Mouse (Mus musculus) erythroblast, adult 5-6 weeks (primary cell): ENCODE results near the gene Gm12695. TPM values are rescaled to one million over a fixed set of nuclear protein-coding genes. Genes with fewer than 3 reads are reported as not detected.

Experiments used
- ATAC-seq: replicated peaks from 2 replicates; pipeline ENCODE4 v1.8.0; 2016; ENCODE audit warnings: moderate number of reproducible peaks, mild to moderate bottlenecking, moderate TSS enrichment, inconsistent platforms; ENCODE audit not compliant: poor library complexity, low FRiP score, severe bottlenecking
- total RNA-seq, 2 experiments: library from RNA; stranded (forward) in 1 of 2; stranded (reverse) in 1 of 2; fragments of 150-400 nt in 1 of 2; fragments of 200-764, 138-1000 nt in 1 of 2; gene quantifications; 2 replicates each; pipeline versions ENCODE4 v1.2.3 to v1.2.4; 2015 to 2017; ENCODE audit warnings: low replicate concordance in 2 of 2

Gm12695 gene
- total RNA-seq (2015; ENCODE audit: low replicate concordance) (not detected in 2 replicates), total RNA-seq (2017; ENCODE audit: low replicate concordance) (not detected in 2 replicates)

GRCm38 (mm10) chr4:96785086-96785485 lies at the start of gene Gm12695:
TSS of gene Gm12695 (minus strand) at chr4:96785186.
- no peak for ATAC-seq

- ATAC-seq = no peak
Measured at GRCm38 (mm10) chr4:96825540-96826045, 40.6 kb upstream of the Gm12695 start.

- ATAC-seq = no peak
Measured at GRCm38 (mm10) chr4:96806824-96807808, 22.1 kb upstream of the Gm12695 start.

GRCm38 (mm10) chr4:96799380-96800157 lies 14.6 kb upstream of the Gm12695 start:
- ATAC-seq = no peak

- no peak for ATAC-seq
Measured at GRCm38 (mm10) chr4:96797583-96797982, 12.6 kb upstream of the Gm12695 start.

GRCm38 (mm10) chr4:96791301-96791700 lies 6.3 kb upstream of the Gm12695 start:
- no peak for ATAC-seq

GRCm38 (mm10) chr4:96789905-96790304 lies 4.9 kb upstream of the Gm12695 start:
- no peak for ATAC-seq

GRCm38 (mm10) chr4:96786610-96787009 lies 1.6 kb upstream of the Gm12695 start:
- no peak for ATAC-seq

GRCm38 (mm10) chr4:96772966-96773566 lies 11.9 kb downstream of the Gm12695 start:
- ATAC-seq = no peak

GRCm38 (mm10) chr4:96766396-96766998 lies 18.5 kb downstream of the Gm12695 start:
- no peak for ATAC-seq

- no peak for ATAC-seq
Measured at GRCm38 (mm10) chr4:96751953-96752352, 33.0 kb downstream of the Gm12695 start.

- ATAC-seq = no peak
Measured at GRCm38 (mm10) chr4:96740472-96740871, 44.5 kb downstream of the Gm12695 start.

- no peak for ATAC-seq
Measured at GRCm38 (mm10) chr4:96729256-96729655, 55.7 kb downstream of the Gm12695 start.

GRCm38 (mm10) chr4:96728211-96728610 lies 56.8 kb downstream of the Gm12695 start:
- no peak for ATAC-seq

GRCm38 (mm10) chr4:96725415-96726055 lies 59.5 kb downstream of the Gm12695 start:
- ATAC-seq = no peak

- ATAC-seq = no peak
Measured at GRCm38 (mm10) chr4:96722301-96722700, 62.7 kb downstream of the Gm12695 start.

- no peak for ATAC-seq
Measured at GRCm38 (mm10) chr4:96718977-96719966, 65.7 kb downstream of the Gm12695 start.

- no peak for ATAC-seq
Measured at GRCm38 (mm10) chr4:96718503-96718902, 66.5 kb downstream of the Gm12695 start.
